ENCODE assay signal across 10 mouse cellular contexts in the genomic region with DNA sequence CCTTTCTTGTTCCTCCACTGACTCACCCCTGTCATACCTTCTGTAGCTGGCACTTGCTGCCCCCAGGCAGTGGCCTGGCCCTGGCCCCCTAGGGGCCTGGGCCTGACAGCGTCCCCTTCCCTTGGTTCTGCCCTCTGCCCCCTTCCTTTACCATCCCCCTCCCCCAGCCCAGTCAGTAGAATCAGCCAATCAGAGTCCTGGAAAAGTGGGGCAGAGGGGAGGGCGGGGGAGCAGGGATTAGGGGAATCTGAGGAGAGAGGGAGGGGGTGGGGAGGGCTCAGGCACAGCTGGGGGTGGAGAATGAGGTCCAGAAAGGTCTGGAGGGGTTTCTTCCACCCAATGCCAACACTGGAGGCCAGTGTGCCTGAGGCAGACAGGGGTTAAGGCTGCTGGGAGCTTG. TPM values are rescaled to one million over a fixed set of nuclear protein-coding genes. Genes with fewer than 3 reads are reported as not detected.
DNase-seq lines count a peak whose midpoint lies in the region; ATAC-seq and TF ChIP-seq lines count a peak whose summit lies in the region.
"Had no signal": no experiment of that assay in that cellular context is flagged by ENCODE, and none has a peak within 500 bp of the region (broad histone marks: within the 10 kb centered on the region; RNA-seq: fewer than 3 reads in every experiment).

No protein-coding gene starts in this region.

- WGBS in forebrain, embryonic 14.5 days, result 0% methylated on average over 1 of the region's 2 CpGs
- 50% methylated on average over 2 of the region's 2 CpGs for WGBS in macrophage (ENCODE audit: missing documents)

- peaks cover 6% of the 10 kb centered on the region for H3K27me3 ChIP-seq in forebrain, embryonic 14.5 days (replicated peaks; ENCODE audit: control insufficient read depth, insufficient read depth, low read length)

- intact Hi-C loops in gastrocnemius, adult 2 months (cut with DNase I), result no loop called here
- intact Hi-C loops in gastrocnemius, postnatal 36 days (cut with DNase I), result no loop called here
- intact Hi-C loops in left cerebral cortex, postnatal 25 days (cut with DNase I), result no loop called here

- peak; percentile 27; the same call in 1 of the 2 replicates for ATAC-seq in forebrain, embryonic 14.5 days

- peak overlapping the region; percentile 59 for H3K27ac ChIP-seq in gastrocnemius, adult 2 months
- H3K27ac ChIP-seq in forebrain, embryonic 14.5 days (ENCODE audit: low read depth, low read length), result 0 out of 2 replicates have a peak overlapping the region, but pooled peaks have one; percentile 7
- peak overlapping the region; percentile 98 for H3K27ac ChIP-seq in macrophage
- H3K27ac ChIP-seq: stomach, embryonic 15.5 days had no signal

- no peak for TF ChIP-seq CTCF in gastrocnemius, adult 2 months (IDR thresholded peaks at IDR 0.05)

- H3K4me1 ChIP-seq in forebrain, embryonic 14.5 days (ENCODE audit: control insufficient read depth, insufficient read depth, low read length), result peaks cover 5% of the 10 kb centered on the region

- H3K36me3 ChIP-seq in forebrain, embryonic 14.5 days (ENCODE audit: control insufficient read depth, insufficient read depth, low read length), result no peaks in the 10 kb centered on the region
- 0 out of 2 replicates have a peak, but pooled peaks cover 10% of the 10 kb centered on the region for H3K36me3 ChIP-seq in macrophage (ENCODE audit: inconsistent target)
- H3K36me3 ChIP-seq: stomach, embryonic 15.5 days had no signal

- no peaks in the 10 kb centered on the region for H3K9me3 ChIP-seq in forebrain, embryonic 14.5 days (replicated peaks; ENCODE audit: control insufficient read depth, low read length)
- H3K9me3 ChIP-seq: stomach, embryonic 15.5 days had no signal

- peaks cover 63% of the 10 kb centered on the region for H3K79me2 ChIP-seq in macrophage (ENCODE audit: inconsistent target)

- no peak for DNase-seq in gastrocnemius, adult 2 months
- no peak for DNase-seq in gastrocnemius, postnatal 36 days
- DNase-seq in R1 (ENCODE audit: low read depth, low spot score), result peak; percentile 44
- DNase-seq in forebrain, embryonic 14.5 days (ENCODE audit: low spot score), result peak; percentile 46
- DNase-seq in adrenal gland, adult 18-20 months (ENCODE audit: low spot score in 2 of 2), result no peak
- no peak for DNase-seq in left cerebral cortex, postnatal 25 days (ENCODE audit: low spot score in 2 of 2)
- DNase-seq in yolk sac, embryonic 10.5 days (ENCODE audit: low spot score), result no peak
- DNase-seq: cerebellum, adult 2 months had no signal

- no peak overlapping the region for H3K9ac ChIP-seq in forebrain, embryonic 14.5 days (ENCODE audit: low read length)
- H3K9ac ChIP-seq: stomach, embryonic 15.5 days had no signal

- peak overlapping the region; percentile 47 for H3K4me3 ChIP-seq in gastrocnemius, adult 2 months
- no peak overlapping the region for H3K4me3 ChIP-seq in forebrain, embryonic 14.5 days (ENCODE audit: low read depth, low read length)
- peak overlapping the region; percentile 48; the same call in 1 of the 2 replicates for H3K4me3 ChIP-seq in macrophage (ENCODE audit: inconsistent target)
- H3K4me3 ChIP-seq: stomach, embryonic 15.5 days had no signal

- H3K4me2 ChIP-seq in forebrain, embryonic 14.5 days (ENCODE audit: low read length), result no peak overlapping the region
- H3K4me2 ChIP-seq: stomach, embryonic 15.5 days had no signal

RNA-seq across cellular contexts. Expression of gene Zfp385a, which starts 5.7 kb away (rescaled TPM):
- 10 to 100 TPM in 1 of 2 experiments, 1 to 10 TPM in 1; 8.0 to 13.0 TPM for total RNA-seq in gastrocnemius, adult 2 months (2021)
- total RNA-seq in gastrocnemius, postnatal 36 days (2021), result 10 to 100 TPM in 1 of 2 experiments, 1 to 10 TPM in 1; 8.7 to 12.7 TPM
- 11.7 and 13.9 TPM in 2 replicates for polyA plus RNA-seq in forebrain, embryonic 14.5 days (2014; fragmentation: Nextera tagmentation; extraction: Ambion mirVana)
- 10 to 100 TPM; 10.2 to 43.2 (median 26.3) TPM for total RNA-seq in macrophage (2018; cell fraction: chromatin; rRNA removed)
- 10 to 100 TPM; 50.8 to 93.1 (median 78.8) TPM for total RNA-seq in macrophage (2018; cell fraction: cytosol; rRNA removed)
- 10 to 100 TPM; 21.9 to 59.1 (median 37.0) TPM for total RNA-seq in macrophage (2018; cell fraction: nucleus; rRNA removed)
- polyA plus RNA-seq in macrophage (2018), result 38.1 to 73.9 TPM (median 63.3 TPM) in 3 replicates
- total RNA-seq in adrenal gland, adult 18-20 months (2021), result 10 to 100 TPM; 12.4 to 16.9 TPM
- 10 to 100 TPM; 62.4 to 64.8 TPM for total RNA-seq in left cerebral cortex, postnatal 25 days (2021)

RNA-seq across cellular contexts. Expression of gene Gpr84, which starts 23.8 kb away (rescaled TPM):
- not detected for total RNA-seq in gastrocnemius, adult 2 months (2021)
- not detected for total RNA-seq in gastrocnemius, postnatal 36 days (2021)
- 0.39 and 0.47 TPM in 2 replicates for polyA plus RNA-seq in forebrain, embryonic 14.5 days (2014; fragmentation: Nextera tagmentation; extraction: Ambion mirVana)
- total RNA-seq in macrophage (2018; cell fraction: chromatin; rRNA removed), result 10 to 100 TPM in 3 of 26 experiments, 1 to 10 TPM in 20, under 1 TPM in 2, not detected in 1; 0.55 to 12.0 (median 5.2) TPM
- total RNA-seq in macrophage (2018; cell fraction: cytosol; rRNA removed), result 10 to 100 TPM in 20 of 26 experiments, 1 to 10 TPM in 6; 1.4 to 72.5 (median 17.4) TPM
- total RNA-seq in macrophage (2018; cell fraction: nucleus; rRNA removed), result 10 to 100 TPM in 23 of 26 experiments, 1 to 10 TPM in 2, not detected in 1; 3.5 to 71.3 (median 23.9) TPM
- 0.93 to 14.5 TPM (median 3.7 TPM) in 3 replicates for polyA plus RNA-seq in macrophage (2018)
- total RNA-seq in adrenal gland, adult 18-20 months (2021), result not detected
- under 1 TPM; 0.69 to 0.94 TPM for total RNA-seq in left cerebral cortex, postnatal 25 days (2021)

RNA-seq across cellular contexts. Expression of gene Itga5, which starts 32.4 kb away (rescaled TPM):
- total RNA-seq in gastrocnemius, adult 2 months (2021), result 1 to 10 TPM; 5.0 to 10.0 TPM
- 1 to 10 TPM; 8.7 to 9.1 TPM for total RNA-seq in gastrocnemius, postnatal 36 days (2021)
- 5.3 and 7.7 TPM in 2 replicates for polyA plus RNA-seq in forebrain, embryonic 14.5 days (2014; fragmentation: Nextera tagmentation; extraction: Ambion mirVana)
- total RNA-seq in macrophage (2018; cell fraction: chromatin; rRNA removed), result 1,000 to 10,000 TPM in 11 of 26 experiments, 100 to 1,000 TPM in 15; 166 to 3,228 (median 638) TPM
- 100 to 1,000 TPM in 9 of 26 experiments, 10 to 100 TPM in 17; 29.3 to 430 (median 82.6) TPM for total RNA-seq in macrophage (2018; cell fraction: cytosol; rRNA removed)
- total RNA-seq in macrophage (2018; cell fraction: nucleus; rRNA removed), result 1,000 to 10,000 TPM in 2 of 26 experiments, 100 to 1,000 TPM in 23, 10 to 100 TPM in 1; 94.1 to 1,525 (median 507) TPM
- polyA plus RNA-seq in macrophage (2018), result 24.4 to 49.9 TPM (median 30.3 TPM) in 3 replicates
- 10 to 100 TPM; 27.1 to 31.7 TPM for total RNA-seq in adrenal gland, adult 18-20 months (2021)
- 1 to 10 TPM; 2.3 to 5.4 TPM for total RNA-seq in left cerebral cortex, postnatal 25 days (2021)

Comparison
In these comparisons a context has a peak if more than half of its experiments do, and no peak if none do; other contexts are left out.
1. DNase-seq: peak in R1 (single experiment) and forebrain, embryonic 14.5 days (single experiment); none in gastrocnemius, adult 2 months (single experiment), gastrocnemius, postnatal 36 days (0 of 2), adrenal gland, adult 18-20 months (0 of 2), left cerebral cortex, postnatal 25 days (0 of 2) and yolk sac, embryonic 10.5 days (single experiment).
2. H3K27ac ChIP-seq: peak in every context shown above with its lines; median percentile 98 in macrophage; 59 in gastrocnemius, adult 2 months; 7 in forebrain, embryonic 14.5 days.